Mouse (Mus musculus) stomach, postnatal 0 days (tissue): Measurements from ENCODE around the gene P4hb.

Source experiments
- CTCF ChIP-seq: IDR thresholded peaks from 2 replicates; pipeline ENCODE4 v1.5.1; 2016; ENCODE audit warnings: antibody characterized with exemption, low read depth, mild to moderate bottlenecking, moderate library complexity
- EP300 ChIP-seq: optimal IDR thresholded peaks from 2 replicates; pipeline ENCODE3; 2016; ENCODE audit warnings: antibody characterized with exemption

DNA sequence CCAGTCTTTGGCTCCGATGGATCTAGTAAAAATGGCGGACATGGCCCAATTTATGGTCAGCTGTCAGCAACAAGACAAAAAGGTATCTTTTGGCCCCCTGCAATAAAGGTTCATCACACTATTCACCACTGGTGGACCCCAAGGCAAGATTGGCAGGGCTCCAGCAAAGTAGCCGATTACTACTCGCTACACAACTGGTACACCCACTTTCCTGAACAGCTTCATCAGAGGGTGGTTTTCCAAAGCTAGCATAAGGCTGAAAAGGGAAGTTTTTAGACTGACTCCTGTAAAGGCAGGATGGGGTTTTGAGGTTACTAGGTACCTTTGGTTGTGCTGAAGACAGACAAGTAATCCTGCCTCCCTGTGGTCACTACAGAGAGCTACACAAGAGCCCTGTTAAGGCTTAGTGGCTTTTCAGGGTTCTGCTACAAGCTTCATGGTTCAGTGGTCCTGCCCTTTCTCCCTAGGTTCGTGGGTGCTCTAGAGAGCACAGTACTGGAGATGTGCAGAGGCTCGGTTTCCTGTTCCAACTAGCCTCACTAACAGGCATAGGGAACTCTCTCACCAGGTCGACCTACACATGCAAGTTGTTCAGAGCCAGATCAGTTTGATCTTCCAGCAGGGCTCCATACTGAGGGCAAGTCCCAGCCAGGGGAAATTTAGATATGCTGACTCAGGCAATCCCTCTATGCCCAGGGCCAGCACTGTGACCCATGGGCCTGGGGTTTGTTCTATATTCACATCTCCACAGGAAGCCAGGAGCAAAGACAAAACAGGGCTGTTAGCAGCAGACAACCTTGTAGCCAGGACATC, 4.4 kb upstream of the P4hb start:
- TF ChIP-seq EP300 (no peak), CTCF (peak; percentile 70)
